Mouse (Mus musculus) mouse embryonic stem cell (cell line): Measurements from ENCODE around the gene En1.

Experiments
- in situ Hi-C, 2 experiments: fragments of 300-500 bp; cut with MboI; formaldehyde crosslinking; loops; 1 replicate in 1 of 2; 3 replicates in 1 of 2; pipeline ENCODE4 v1.14.3; 2019 to 2020; ENCODE audit warnings: low sequenced_read_pairs in 2 of 2, low pct_unique_long_range_greater_than_20kb in 1 of 2, mixed read lengths in 1 of 2; ENCODE audit not compliant: unreplicated experiment in 1 of 2

En1 gene

DNA sequence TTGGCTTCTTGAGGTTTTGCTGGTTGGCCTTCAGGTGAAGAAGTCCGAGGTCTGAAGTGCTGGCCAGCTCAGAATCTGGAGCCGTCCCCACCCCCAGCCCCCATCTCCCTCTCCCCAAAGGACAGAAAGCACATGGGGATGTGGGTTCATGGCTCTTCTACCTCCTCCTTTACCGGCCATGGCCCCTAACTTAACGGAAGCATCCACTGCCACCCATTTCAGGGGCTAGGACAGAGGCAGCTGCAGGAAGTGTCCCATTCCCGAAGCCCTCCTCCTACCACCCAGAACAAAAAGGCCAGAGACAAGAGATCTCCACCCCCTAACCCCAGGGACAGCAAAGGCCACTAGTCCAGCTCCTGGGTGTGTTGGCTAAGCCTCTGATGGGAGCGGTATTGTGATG lies 7.4 kb downstream of the En1 start:
- in situ Hi-C loops: loop anchor here in 1 of 2 experiments (25.0 kb wide), 1 partner anchor 778 kb away; no protein-coding TSS in a partner anchor

GRCm38 (mm10) chr1:120613461-120614306 lies 11.5 kb downstream of the En1 start:
- in situ Hi-C loops: loop anchor here in 1 of 2 experiments (25.0 kb wide), 1 partner anchor 774 kb away; no protein-coding TSS in a partner anchor

DNA sequence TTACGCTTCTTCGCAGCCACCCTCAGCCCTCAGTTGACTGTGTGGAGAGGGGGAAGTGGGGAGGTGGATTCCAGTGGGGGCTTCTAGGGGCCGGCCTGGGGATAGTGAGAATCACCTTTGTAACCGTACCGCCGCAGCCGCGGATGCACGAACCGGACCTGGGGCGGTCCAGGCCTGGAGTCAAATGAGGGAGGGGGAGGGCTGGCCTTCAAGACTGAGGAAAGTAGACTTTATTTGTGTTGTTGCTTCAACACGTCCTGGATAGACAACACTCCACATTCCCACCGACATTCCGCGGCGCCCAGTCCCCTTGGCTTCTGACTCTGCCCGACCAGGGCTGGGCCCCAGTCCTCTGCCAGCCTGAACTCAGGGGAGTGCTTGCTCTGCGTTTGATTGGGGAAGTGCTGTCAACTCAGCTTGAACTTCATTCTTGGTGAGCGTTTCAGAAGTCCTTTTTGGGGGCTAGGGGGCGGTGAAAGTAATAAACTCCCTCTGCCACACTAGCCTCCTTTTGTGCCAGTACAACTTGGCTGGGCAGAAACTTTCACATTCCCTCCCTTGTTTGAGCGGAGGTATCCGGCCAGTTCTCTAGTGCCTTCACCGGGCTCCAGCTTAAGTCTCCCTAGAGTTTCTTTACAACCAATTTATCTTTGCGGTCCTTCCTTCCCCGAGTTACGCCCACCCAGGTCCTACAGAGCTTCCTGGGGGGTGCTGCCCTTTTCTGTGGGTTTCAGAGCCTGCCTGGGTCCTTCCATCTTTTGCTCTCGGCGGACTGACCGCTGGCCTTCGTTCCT lies 12.3 kb downstream of the En1 start:
- in situ Hi-C loops: loop anchor here in 1 of 2 experiments (25.0 kb wide), 1 partner anchor 773 kb away; no protein-coding TSS in a partner anchor

GRCm38 (mm10) chr1:120615521-120615920 lies 13.3 kb downstream of the En1 start:
- in situ Hi-C loops: loop anchor here in 1 of 2 experiments (25.0 kb wide), 1 partner anchor 772 kb away; no protein-coding TSS in a partner anchor

GRCm38 (mm10) chr1:120615927-120616326 lies 13.7 kb downstream of the En1 start:
- in situ Hi-C loops: loop anchor here in 1 of 2 experiments (25.0 kb wide), 1 partner anchor 771 kb away; no protein-coding TSS in a partner anchor

- in situ Hi-C loops: loop anchor here in 1 of 2 experiments (25.0 kb wide), 1 partner anchor 766 kb away; no protein-coding TSS in a partner anchor
Measured at GRCm38 (mm10) chr1:120621383-120621782, 19.2 kb downstream of the En1 start.

GRCm38 (mm10) chr1:120626930-120627621 lies 24.9 kb downstream of the En1 start:
- in situ Hi-C loops: no loop called here

DNA sequence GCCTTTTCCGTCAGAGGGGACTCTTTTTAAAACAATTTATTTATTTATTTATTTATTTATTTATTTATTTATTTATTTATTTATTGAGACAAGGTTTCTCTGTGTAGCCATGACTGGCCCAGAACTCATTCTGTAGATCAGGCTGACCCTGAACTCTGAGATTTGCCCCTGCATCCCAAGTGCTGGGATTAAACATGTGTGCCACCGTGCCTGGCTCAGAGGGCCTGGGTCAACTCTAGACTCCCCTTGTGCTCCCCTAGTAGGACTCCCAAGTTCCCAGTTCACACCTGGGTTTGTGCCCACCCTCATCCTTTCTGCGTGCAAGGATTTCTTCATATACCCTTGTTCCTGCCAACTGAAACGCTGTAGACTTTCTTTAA lies 25.4 kb downstream of the En1 start:
- in situ Hi-C loops: no loop called here

DNA sequence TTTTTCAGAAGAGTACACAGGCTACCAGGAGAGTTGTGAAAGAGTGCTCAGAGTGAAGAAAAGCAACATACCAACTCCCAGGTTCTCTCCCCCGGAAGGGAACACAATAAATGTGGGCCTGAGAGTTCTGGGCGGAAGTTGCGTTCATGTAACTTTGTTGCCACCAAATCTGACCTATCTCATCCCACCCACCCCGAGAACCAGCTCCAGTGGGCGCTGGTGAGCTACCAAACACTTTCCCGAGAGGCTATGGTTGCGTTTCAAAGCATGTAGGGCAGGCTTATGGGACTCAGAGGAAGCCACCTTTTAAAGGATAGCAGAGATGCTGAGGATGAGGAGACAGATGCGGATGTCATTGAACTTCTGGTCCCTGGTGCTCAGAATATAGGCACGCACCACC lies 26.6 kb downstream of the En1 start:
- in situ Hi-C loops: no loop called here

DNA sequence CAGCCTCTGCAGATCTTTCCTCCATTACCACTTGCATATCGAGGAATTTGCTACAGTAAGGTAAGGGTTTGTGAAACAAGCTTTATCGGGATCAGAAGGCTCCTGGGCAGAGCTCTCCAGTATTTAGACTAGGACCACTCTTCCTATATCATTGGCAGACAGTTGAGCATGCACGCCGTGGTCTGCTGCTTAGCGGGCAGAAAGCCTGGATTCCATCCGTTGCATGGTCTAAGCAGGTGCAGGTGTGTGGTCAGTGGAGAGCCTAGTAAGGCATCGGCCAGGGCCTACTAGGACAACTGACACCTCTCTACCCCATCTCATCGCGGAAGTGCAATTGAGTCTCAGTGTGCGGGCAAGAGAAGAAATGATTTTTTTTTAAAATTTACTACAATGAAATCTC lies 41.2 kb downstream of the En1 start:
- in situ Hi-C loops: no loop called here

- in situ Hi-C loops: no loop called here
Measured at GRCm38 (mm10) chr1:120643848-120644711, 41.9 kb downstream of the En1 start.

DNA sequence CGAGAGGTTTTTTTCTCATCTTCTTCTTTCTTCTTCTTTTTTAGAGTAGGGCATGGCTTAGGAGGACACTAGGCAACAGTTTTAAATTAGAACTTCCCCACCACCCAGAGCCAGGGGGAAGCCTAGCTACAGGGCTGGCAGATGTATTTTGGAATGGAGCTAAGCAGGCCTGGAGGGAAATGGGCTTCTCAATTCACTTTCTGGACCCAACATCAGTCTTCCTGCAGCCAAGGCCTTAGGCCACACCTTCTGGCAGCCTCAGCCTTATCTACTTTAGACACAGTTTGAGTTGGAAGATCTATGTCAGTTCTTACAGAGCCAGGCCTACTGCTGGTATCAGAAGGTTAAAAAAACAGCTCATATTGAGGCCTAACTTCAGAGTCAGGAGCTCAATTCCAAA lies 42.5 kb downstream of the En1 start:
- in situ Hi-C loops: no loop called here

GRCm38 (mm10) chr1:120650068-120650467 lies 47.9 kb downstream of the En1 start:
- in situ Hi-C loops: no loop called here

DNA sequence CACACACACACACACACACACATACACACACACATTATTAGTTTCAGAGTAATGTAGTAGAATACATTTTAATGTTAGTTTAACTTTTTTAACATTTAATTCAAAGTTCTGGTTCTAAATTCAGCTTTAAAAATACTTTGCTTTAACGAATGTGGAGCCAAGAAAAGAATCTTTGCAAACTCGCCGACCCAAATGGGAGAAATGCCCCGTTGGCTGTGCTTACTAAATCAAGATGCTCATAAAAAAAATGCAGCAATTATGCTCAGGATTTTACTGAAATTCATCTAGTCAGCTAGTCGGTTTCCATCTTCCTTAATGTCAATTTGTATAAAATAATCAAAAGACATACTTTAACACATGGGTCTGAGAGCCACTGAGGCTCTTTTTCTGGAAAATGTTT lies 49.8 kb downstream of the En1 start:
- in situ Hi-C loops: no loop called here

- in situ Hi-C loops: no loop called here
Measured at GRCm38 (mm10) chr1:120654950-120655396, 52.8 kb downstream of the En1 start.
